Mouse (Mus musculus) heart, postnatal 0 days (tissue): ENCODE data around the gene Gm45799. TPM values are rescaled to one million over a fixed set of nuclear protein-coding genes. Genes with fewer than 3 reads are reported as not detected.

Experiments
- ATAC-seq: fragments of 200-750 bp; cut with Nextera tagmentation; 2 replicates; pipeline ENCODE4 v1.8.0; 2017; ENCODE audit warnings: low read depth, moderate number of reproducible peaks, moderate library complexity; ENCODE audit not compliant: insufficient read depth
- DNase-seq: peaks from one replicate; pipeline ENCODE4 v3.0.0-alpha.2; 2016; ENCODE audit warnings: low spot score
- H3K27ac ChIP-seq: fragments of 300-500 bp; sonication (generic); 2 replicates; pipeline ENCODE4 v1.5.1; 2014; ENCODE audit warnings: low read depth, mild to moderate bottlenecking
- H3K27me3 ChIP-seq: fragments of 300-500 bp; sonication (generic); 2 replicates; pipeline ENCODE4 v1.6.1; 2014; ENCODE audit warnings: low read length, mixed read lengths; ENCODE audit not compliant: control insufficient read depth, insufficient read depth
- H3K36me3 ChIP-seq: fragments of 300-500 bp; sonication (generic); replicated peaks from 2 replicates; pipeline ENCODE4 v1.6.1; 2014; ENCODE audit warnings: low read length, mixed read lengths; ENCODE audit not compliant: control insufficient read depth, insufficient read depth
- H3K4me1 ChIP-seq: fragments of 300-500 bp; sonication (generic); 2 replicates; pipeline ENCODE4 v1.6.1; 2014; ENCODE audit warnings: antibody characterized with exemption; ENCODE audit not compliant: control insufficient read depth, insufficient read depth
- H3K4me2 ChIP-seq: fragments of 300-500 bp; sonication (generic); 2 replicates; pipeline ENCODE4 v1.6.1; 2014; ENCODE audit warnings: low read depth, mild to moderate bottlenecking, low read length, moderate library complexity
- H3K4me3 ChIP-seq: fragments of 300-500 bp; sonication (generic); 2 replicates; pipeline ENCODE4 v1.5.1; 2014; ENCODE audit warnings: low read depth, low read length
- H3K9ac ChIP-seq: fragments of 300-500 bp; sonication (generic); replicated peaks from 2 replicates; pipeline ENCODE4 v1.6.1; 2014; ENCODE audit warnings: low read depth, low read length, mixed read lengths
- H3K9me3 ChIP-seq: fragments of 300-500 bp; sonication (generic); replicated peaks from 2 replicates; pipeline ENCODE4 v1.6.1; 2016; ENCODE audit warnings: low read length; ENCODE audit not compliant: control insufficient read depth
- CTCF ChIP-seq: IDR thresholded peaks from 2 replicates; pipeline ENCODE4 v1.5.1; 2016; ENCODE audit warnings: antibody characterized with exemption, control low read depth, low read depth
- EP300 ChIP-seq: IDR thresholded peaks from 2 replicates; pipeline ENCODE4 v1.6.1; 2016; ENCODE audit warnings: antibody characterized with exemption, low read depth
- WGBS: fragments of 180-500 bp; shearing (Covaris S2); extraction: QIAGEN DNeasy Blood & Tissue Kit; methylation state at CpG from one replicate; pipeline ENCODE4 v1.1.7; 2014; 5-methylcytosine and 5-hydroxymethylcytosine counted together
- polyA plus RNA-seq: library from polyadenylated mRNA; unstranded; fragments of >200 nt; fragmentation: Nextera tagmentation; extraction: Ambion mirVana; gene quantifications from 2 replicates; pipeline ENCODE4 v1.2.1, GENCODE M21; 2015
- total RNA-seq: library from RNA; depleted of rRNA; stranded (reverse); fragments of >200 nt; gene quantifications from 2 replicates; pipeline ENCODE4 v1.2.3, GENCODE M21; 2014; ENCODE audit warnings: low replicate concordance

Gene Gm45799
- total and polyA plus RNA-seq, 2 experiments from 2014 or later = 58.4 to 126 TPM

- TF ChIP-seq CTCF (no peak), EP300 (no peak)
- Histone ChIP-seq H3K27ac (no peak overlapping the region), H3K4me2 (peak overlapping the region; percentile 80), H3K9me3 (no peaks in the 10 kb centered on the region), H3K4me3 (0 out of 2 replicates have a peak overlapping the region, but pooled peaks have one; percentile 72), H3K36me3 (peaks cover 24% of the 10 kb centered on the region), H3K4me1 (peaks cover 31% of the 10 kb centered on the region), H3K9ac (0 out of 2 replicates have a peak overlapping the region, but pooled peaks have one; percentile 74), H3K27me3 (no peaks in the 10 kb centered on the region)
- WGBS = 48% methylated on average over 9 of the region's 9 CpGs
- DNase-seq (no peak), ATAC-seq (no peak)
These were observed 6.0 kb upstream of the Gm45799 start for GRCm38 (mm10) chr7:105634272-105634920.

- H3K4me2 ChIP-seq = no peak overlapping the region
- DNase-seq (no peak), ATAC-seq (no peak)
- WGBS = 79% methylated on average over 2 of the region's 2 CpGs
- H3K27me3 ChIP-seq = no peaks in the 10 kb centered on the region
- H3K4me3 ChIP-seq = no peak overlapping the region
- no peak overlapping the region for H3K9ac ChIP-seq
- peaks cover 30% of the 10 kb centered on the region for H3K4me1 ChIP-seq
- H3K9me3 ChIP-seq = no peaks in the 10 kb centered on the region
- peaks cover 24% of the 10 kb centered on the region for H3K36me3 ChIP-seq
- TF ChIP-seq EP300 = no peak
- no peak for TF ChIP-seq CTCF
- H3K27ac ChIP-seq = no peak overlapping the region
These were observed 4.6 kb upstream of the Gm45799 start for GRCm38 (mm10) chr7:105635726-105636125.

GRCm38 (mm10) chr7:105638776-105639175 is 1.6 kb upstream of the Gm45799 start:
- Histone ChIP-seq H3K4me2 (peak overlapping the region; percentile 92; the same call in 1 of the 2 replicates), H3K9me3 (no peaks in the 10 kb centered on the region), H3K27ac (0 out of 2 replicates have a peak overlapping the region, but pooled peaks have one; percentile 74), H3K27me3 (no peaks in the 10 kb centered on the region), H3K4me1 (peaks cover 31% of the 10 kb centered on the region), H3K9ac (no peak overlapping the region), H3K4me3 (no peak overlapping the region), H3K36me3 (peaks cover 40% of the 10 kb centered on the region)
- DNase-seq (no peak), ATAC-seq (no peak)
- 84% methylated on average over 6 of the region's 6 CpGs for WGBS
- TF ChIP-seq EP300 = no peak
- no peak for TF ChIP-seq CTCF

DNA sequence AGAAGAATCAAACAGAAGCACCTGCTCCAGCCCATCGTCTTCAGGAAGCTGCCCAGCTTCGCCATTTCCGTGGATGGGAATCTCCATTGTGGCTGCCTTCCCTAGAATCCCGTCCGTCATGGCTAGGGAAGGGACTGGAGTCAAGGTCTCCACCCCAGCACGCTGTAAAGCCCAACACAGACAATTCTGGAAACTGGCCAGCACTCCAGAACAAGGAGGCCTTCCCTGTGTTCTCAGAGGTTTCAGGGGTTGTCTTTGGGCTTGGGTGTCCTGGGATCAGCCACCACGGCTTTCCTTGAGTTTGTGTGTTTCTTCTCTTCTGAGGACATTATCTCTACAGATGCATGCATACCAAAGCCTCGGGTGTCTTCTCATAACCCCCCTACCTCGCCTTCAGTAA is 1.0 kb upstream of the Gm45799 start:
- Histone ChIP-seq H3K27me3 (no peaks in the 10 kb centered on the region), H3K4me1 (peaks cover 25% of the 10 kb centered on the region), H3K4me3 (peak overlapping the region; percentile 84), H3K27ac (peak overlapping the region; percentile 74), H3K9ac (peak overlapping the region; percentile 85), H3K36me3 (peaks cover 41% of the 10 kb centered on the region), H3K9me3 (no peaks in the 10 kb centered on the region), H3K4me2 (peak overlapping the region; percentile 92)
- no peak for DNase-seq
- WGBS = 41% methylated on average over 9 of the region's 9 CpGs
- no peak for TF ChIP-seq CTCF
- TF ChIP-seq EP300 = no peak
- no peak for ATAC-seq

- H3K4me3 ChIP-seq = peak within 1 kb of the TSS; percentile 84
- no peaks in the 10 kb centered on the region for H3K27me3 ChIP-seq
- WGBS = 0% methylated on average over 2 of the region's 2 CpGs
- TF ChIP-seq CTCF (no peak), EP300 (no peak)
- DNase-seq = no peak
- ATAC-seq = no peak
- H3K36me3 ChIP-seq = peaks cover 41% of the 10 kb centered on the region
- H3K9me3 ChIP-seq = no peaks in the 10 kb centered on the region
- peak within 1 kb of the TSS; percentile 94 for H3K27ac ChIP-seq
- H3K4me1 ChIP-seq = peaks cover 22% of the 10 kb centered on the region
- peak within 1 kb of the TSS; percentile 92 for H3K4me2 ChIP-seq
- H3K9ac ChIP-seq = peak within 1 kb of the TSS; percentile 85
These were observed 596 bp upstream of the Gm45799 start, which contains the start of gene Timm10b for GRCm38 (mm10) chr7:105639756-105640155. Gene Timm10b (plus strand): TSS chr7:105640056.

DNA sequence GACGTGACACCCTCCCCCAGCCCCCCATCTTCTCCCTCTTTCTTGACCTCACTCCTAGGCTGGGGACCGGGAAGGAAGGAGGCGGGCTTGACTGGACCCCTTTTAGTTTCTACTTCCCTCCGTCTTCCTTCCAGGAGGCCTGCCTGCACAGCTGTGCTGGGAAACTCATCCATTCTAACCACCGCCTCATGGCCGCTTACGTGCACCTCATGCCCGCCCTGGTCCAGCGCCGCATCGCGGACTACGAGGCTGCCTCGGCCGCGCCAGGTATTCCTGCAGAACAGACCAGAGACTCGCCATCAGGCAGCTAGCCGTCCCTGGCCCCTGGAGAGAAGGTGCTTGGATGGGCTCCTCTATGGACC is 523 bp downstream of the Gm45799 start:
- under 1% methylated on average over 18 of the region's 18 CpGs for WGBS
- no peak for DNase-seq

More for the DNA sequence above, 523 bp downstream of the Gm45799 start:
- peak overlapping the region; percentile 94 for H3K27ac ChIP-seq
- no peak for TF ChIP-seq EP300
- TF ChIP-seq CTCF = no peak
- peaks cover 22% of the 10 kb centered on the region for H3K4me1 ChIP-seq
- H3K4me2 ChIP-seq = peak overlapping the region; percentile 92
- no peaks in the 10 kb centered on the region for H3K27me3 ChIP-seq
- H3K9ac ChIP-seq = peak overlapping the region; percentile 85
- no peaks in the 10 kb centered on the region for H3K9me3 ChIP-seq
- ATAC-seq = peak; percentile 16; the same call in 1 of the 2 replicates
- H3K36me3 ChIP-seq = peaks cover 36% of the 10 kb centered on the region
- peak overlapping the region; percentile 84 for H3K4me3 ChIP-seq
